Mouse (Mus musculus): ENCODE measurements around the gene Pde2a. TPM values are rescaled to one million over a fixed set of nuclear protein-coding genes. Genes with fewer than 3 reads are reported as not detected.

Pde2a gene
- total and polyA plus RNA-seq, 3 experiments = 0.08 to 0.40 TPM; not detected in 1

- no peak for TF ChIP-seq JUND (conservative IDR thresholded peaks at IDR 0.05; ENCODE audit: low read depth, low read length)
- no peak for TF ChIP-seq USF1 (IDR thresholded peaks at IDR 0.05; ENCODE audit: low read depth, low read length)
- no peak for TF ChIP-seq MXI1 (IDR thresholded peaks at IDR 0.05; ENCODE audit: low read depth, low read length)
- TF ChIP-seq NELFE (IDR thresholded peaks at IDR 0.05; ENCODE audit: low read depth, low read length) = no peak
- no peak for TF ChIP-seq HCFC1 (IDR thresholded peaks at IDR 0.05; ENCODE audit: low read depth, low read length)
- TF ChIP-seq MAZ (IDR thresholded peaks at IDR 0.05; ENCODE audit: low read depth, low read length) = no peak
- no peak for TF ChIP-seq ELF1 (IDR thresholded peaks at IDR 0.05; ENCODE audit: low read depth, low read length)
- no peak for TF ChIP-seq ZNF384 (IDR thresholded peaks at IDR 0.05; ENCODE audit: low read depth, low read length)
- no peak for TF ChIP-seq UBTF (IDR thresholded peaks at IDR 0.05; ENCODE audit: low read depth, low read length)
- Histone ChIP-seq H3K36me3 (replicated peaks in 1 of 2; ENCODE audit: control insufficient read depth in 1 of 2, insufficient read depth in 1 of 2, low read length in 1 of 2) (no peaks in the 10 kb centered on the region), H3K27me3 (replicated peaks) (peaks cover 94% of the 10 kb centered on the region), H3K27ac (ENCODE audit: insufficient read depth, low read depth) (no peak overlapping the region), H3K9ac (ENCODE audit: insufficient read depth, low read depth) (no peak overlapping the region), H3K4me2 (ENCODE audit: insufficient read depth, low read depth, poor library complexity, severe bottlenecking) (no peak overlapping the region), H3K4me1 (ENCODE audit: control insufficient read depth in 1 of 2, insufficient read depth in 2 of 2) (no peaks in the 10 kb centered on the region), H3K9me3 (replicated peaks; ENCODE audit: low read length) (no peaks in the 10 kb centered on the region), H3K79me2 (replicated peaks; ENCODE audit: control insufficient read depth, extremely low read depth, insufficient read depth, poor library complexity, severe bottlenecking) (no peaks in the 10 kb centered on the region), H3K4me3 (replicated peaks in 1 of 3; ENCODE audit: low read depth in 2 of 3, low read length in 2 of 3, poor library complexity in 1 of 3) (no peak overlapping the region)
- in situ Hi-C loops (cut with MboI; ENCODE audit: low pct_ligation_motif_present, low pct_unique_long_range_greater_than_20kb, low sequenced_read_pairs) (no loop called here), dilution Hi-C loops (cut with MboI; ENCODE audit: extremely low pct_ligation_motif_present, extremely low pct_unique_long_range_greater_than_20kb, low sequenced_read_pairs) (no loop called here)
- no peak for DNase-seq (ENCODE audit: extremely low read depth)
Observed at GRCm38 (mm10) chr7:101466581-101467081, 45.1 kb downstream of the Pde2a start.

- Histone ChIP-seq H3K9ac (ENCODE audit: insufficient read depth, low read depth) (no peak overlapping the region), H3K36me3 (replicated peaks in 1 of 2; ENCODE audit: control insufficient read depth in 1 of 2, insufficient read depth in 1 of 2, low read length in 1 of 2) (no peaks in the 10 kb centered on the region), H3K4me3 (replicated peaks in 1 of 3; ENCODE audit: low read depth in 2 of 3, low read length in 2 of 3, poor library complexity in 1 of 3) (no peak overlapping the region), H3K79me2 (replicated peaks; ENCODE audit: control insufficient read depth, extremely low read depth, insufficient read depth, poor library complexity, severe bottlenecking) (no peaks in the 10 kb centered on the region), H3K27me3 (replicated peaks) (peaks cover 90% of the 10 kb centered on the region), H3K4me2 (ENCODE audit: insufficient read depth, low read depth, poor library complexity, severe bottlenecking) (no peak overlapping the region), H3K27ac (ENCODE audit: insufficient read depth, low read depth) (no peak overlapping the region), H3K4me1 (ENCODE audit: control insufficient read depth in 1 of 2, insufficient read depth in 2 of 2) (no peaks in the 10 kb centered on the region), H3K9me3 (replicated peaks; ENCODE audit: low read length) (no peaks in the 10 kb centered on the region)
- no peak for DNase-seq (ENCODE audit: extremely low read depth)
- TF ChIP-seq ETS1 (conservative IDR thresholded peaks at IDR 0.05; ENCODE audit: low read depth, low read length) (no peak), PAX5 (IDR thresholded peaks at IDR 0.05; ENCODE audit: low read length) (no peak), SIN3A (IDR thresholded peaks at IDR 0.05; ENCODE audit: low read length) (no peak), ZMIZ1 (IDR thresholded peaks at IDR 0.05; ENCODE audit: low read depth, low read length) (no peak), TBP (conservative IDR thresholded peaks at IDR 0.05; ENCODE audit: low read depth, low read length) (no peak), RCOR1 (conservative IDR thresholded peaks at IDR 0.05; ENCODE audit: low read depth, low read length) (no peak), ZC3H11A (IDR thresholded peaks at IDR 0.05; ENCODE audit: low read depth, low read length) (no peak), HCFC1 (IDR thresholded peaks at IDR 0.05; ENCODE audit: low read depth, low read length) (no peak), BHLHE40 (IDR thresholded peaks at IDR 0.05; ENCODE audit: low read depth, low read length) (no peak), UBTF (IDR thresholded peaks at IDR 0.05; ENCODE audit: low read depth, low read length) (no peak), ZKSCAN1 (IDR thresholded peaks at IDR 0.05; ENCODE audit: borderline replicate concordance, low read depth, low read length) (no peak), USF1 (IDR thresholded peaks at IDR 0.05; ENCODE audit: low read depth, low read length) (no peak), CHD2 (IDR thresholded peaks at IDR 0.05; ENCODE audit: low read length) (no peak)
- dilution Hi-C loops (cut with MboI; ENCODE audit: extremely low pct_ligation_motif_present, extremely low pct_unique_long_range_greater_than_20kb, low sequenced_read_pairs) (no loop called here), in situ Hi-C loops (cut with MboI; ENCODE audit: low pct_ligation_motif_present, low pct_unique_long_range_greater_than_20kb, low sequenced_read_pairs) (no loop called here)
Observed at GRCm38 (mm10) chr7:101471423-101471822, 49.9 kb downstream of the Pde2a start.

Measured in CH12.LX (cell line).